Mouse (Mus musculus): ENCODE results near the gene Cenpv. TPM values are rescaled to one million over a fixed set of nuclear protein-coding genes. Genes with fewer than 3 reads are reported as not detected.

Gene Cenpv
- polyA plus RNA-seq, 1 experiment from 2014 or later, result 16.4 TPM

DNA sequence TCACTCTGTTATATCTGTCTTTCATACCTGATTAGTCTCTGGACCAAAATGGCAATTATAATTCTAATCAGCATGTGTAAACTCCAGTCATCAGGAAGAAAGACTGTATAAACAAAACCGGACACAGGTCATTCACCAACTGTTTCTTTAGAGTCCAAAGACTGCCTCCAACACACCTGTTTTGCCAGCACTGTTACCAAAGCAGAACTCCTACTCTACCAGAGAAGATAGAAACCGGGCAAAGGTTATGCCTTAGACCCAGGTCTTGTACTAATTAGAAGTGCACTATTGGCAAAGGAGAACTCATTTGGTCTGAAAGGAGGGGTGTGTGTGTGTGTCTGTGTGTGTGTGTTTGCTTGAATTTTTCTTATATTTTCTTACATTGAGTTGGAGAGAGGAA lies 38.5 kb downstream of the Cenpv start:
- no peak overlapping the region for H3K27ac ChIP-seq (replicated peaks)
- 84% methylated on average over 2 of the region's 2 CpGs for WGBS

DNA sequence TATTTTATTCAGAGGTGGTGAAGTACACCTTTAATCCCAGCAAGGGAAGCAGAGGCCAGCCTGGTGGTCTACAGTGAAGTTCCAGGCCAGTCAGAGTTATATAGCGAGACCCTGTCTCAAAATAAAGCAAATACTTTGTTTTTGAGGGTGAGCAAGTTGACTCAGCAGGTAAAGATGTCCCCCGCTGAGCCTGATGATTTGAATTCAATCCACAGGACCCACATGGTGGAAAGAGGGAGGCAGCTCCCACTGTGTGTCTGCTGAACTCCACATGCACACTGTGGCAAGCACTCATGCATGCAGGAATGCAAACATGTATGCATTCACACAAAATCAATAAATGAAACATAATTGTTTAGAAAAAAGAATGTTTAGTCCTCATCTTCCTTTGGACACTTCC lies 40.3 kb downstream of the Cenpv start:
- no peak overlapping the region for H3K4me3 ChIP-seq
- no peaks in the 10 kb centered on the region for H3K36me3 ChIP-seq
- H3K4me1 ChIP-seq, result peaks cover 24% of the 10 kb centered on the region
- WGBS, result 89% methylated on average over 2 of the region's 2 CpGs
- H3K27me3 ChIP-seq (replicated peaks), result no peaks in the 10 kb centered on the region
- no peak overlapping the region for H3K4me2 ChIP-seq
- H3K27ac ChIP-seq (replicated peaks), result no peak overlapping the region
- H3K9me3 ChIP-seq, result no peaks in the 10 kb centered on the region
- H3K9ac ChIP-seq, result no peak overlapping the region
- ATAC-seq (ENCODE audit: extremely low read depth, insufficient number of reproducible peaks, low FRiP score, low TSS enrichment), result no peak

More for the DNA sequence above, 38.5 kb downstream of the Cenpv start:
- no peak overlapping the region for H3K4me3 ChIP-seq
- H3K4me2 ChIP-seq, result no peak overlapping the region
- peaks cover 11% of the 10 kb centered on the region for H3K4me1 ChIP-seq
- no peaks in the 10 kb centered on the region for H3K27me3 ChIP-seq (replicated peaks)
- no peak for ATAC-seq (ENCODE audit: extremely low read depth, insufficient number of reproducible peaks, low FRiP score, low TSS enrichment)
- no peaks in the 10 kb centered on the region for H3K36me3 ChIP-seq
- H3K9me3 ChIP-seq, result no peaks in the 10 kb centered on the region
- no peak overlapping the region for H3K9ac ChIP-seq

DNA sequence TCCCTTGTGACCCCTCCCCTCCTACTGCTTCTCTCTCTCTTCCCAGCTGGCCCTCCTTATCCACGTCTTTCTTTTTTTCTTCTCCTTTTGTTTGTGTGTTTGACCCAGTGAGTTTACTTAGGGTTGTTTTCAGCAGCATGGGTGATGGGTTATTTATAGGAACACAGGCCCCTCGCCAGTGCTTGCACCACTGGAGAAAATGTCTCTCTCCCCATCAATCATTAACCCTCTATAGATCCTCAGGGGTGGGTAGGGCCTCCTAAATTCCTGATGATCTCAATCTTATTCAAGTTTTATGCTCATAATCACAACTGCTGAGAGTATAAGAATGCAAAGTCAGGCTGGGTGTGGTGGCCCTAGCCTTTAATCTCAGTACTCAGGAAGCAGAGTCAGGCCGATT lies 41.9 kb downstream of the Cenpv start:
- ATAC-seq (ENCODE audit: extremely low read depth, insufficient number of reproducible peaks, low FRiP score, low TSS enrichment), result no peak
- Histone ChIP-seq H3K27me3 (replicated peaks) (no peaks in the 10 kb centered on the region), H3K4me1 (peaks cover 24% of the 10 kb centered on the region), H3K4me2 (no peak overlapping the region), H3K4me3 (no peak overlapping the region), H3K36me3 (no peaks in the 10 kb centered on the region), H3K27ac (replicated peaks) (no peak overlapping the region), H3K9ac (no peak overlapping the region), H3K9me3 (no peaks in the 10 kb centered on the region)
- WGBS, result 47% methylated on average over 3 of the region's 3 CpGs

DNA sequence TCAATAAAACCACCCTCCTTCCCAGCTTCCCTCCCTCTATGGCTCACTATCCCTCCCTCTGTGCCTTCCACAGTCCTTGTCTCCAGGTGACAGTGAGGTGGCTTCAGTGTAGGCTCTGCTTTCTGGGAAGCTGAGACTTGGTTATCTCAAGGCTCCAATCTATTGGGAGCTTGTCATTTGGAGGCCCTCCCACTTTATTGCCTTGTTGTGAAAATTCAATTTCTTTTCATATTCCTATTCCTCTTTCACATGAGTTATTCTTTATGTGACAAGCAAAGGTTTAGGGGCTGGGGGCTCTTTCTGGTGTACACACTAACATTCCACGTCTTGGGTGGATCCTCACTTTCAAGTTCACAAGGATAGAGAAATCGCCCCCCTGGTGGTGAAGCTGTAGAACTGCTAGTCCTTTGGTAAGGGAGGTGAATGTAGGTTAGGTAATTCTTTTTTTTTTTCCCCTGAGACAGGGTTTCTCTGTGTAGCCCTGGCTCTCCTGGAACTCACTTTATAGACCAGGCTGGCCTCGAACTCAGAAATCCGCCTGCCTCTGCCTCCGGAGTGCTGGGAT lies 42.8 kb downstream of the Cenpv start:
- Histone ChIP-seq H3K4me3 (no peak overlapping the region), H3K9ac (no peak overlapping the region), H3K9me3 (no peaks in the 10 kb centered on the region), H3K4me2 (no peak overlapping the region), H3K27ac (replicated peaks) (0 out of 2 replicates have a peak overlapping the region, but pooled peaks have one; percentile 33), H3K27me3 (replicated peaks) (no peaks in the 10 kb centered on the region), H3K4me1 (peaks cover 24% of the 10 kb centered on the region), H3K36me3 (no peaks in the 10 kb centered on the region)
- 43% methylated on average over 5 of the region's 5 CpGs for WGBS
- no peak for ATAC-seq (ENCODE audit: extremely low read depth, insufficient number of reproducible peaks, low FRiP score, low TSS enrichment)

DNA sequence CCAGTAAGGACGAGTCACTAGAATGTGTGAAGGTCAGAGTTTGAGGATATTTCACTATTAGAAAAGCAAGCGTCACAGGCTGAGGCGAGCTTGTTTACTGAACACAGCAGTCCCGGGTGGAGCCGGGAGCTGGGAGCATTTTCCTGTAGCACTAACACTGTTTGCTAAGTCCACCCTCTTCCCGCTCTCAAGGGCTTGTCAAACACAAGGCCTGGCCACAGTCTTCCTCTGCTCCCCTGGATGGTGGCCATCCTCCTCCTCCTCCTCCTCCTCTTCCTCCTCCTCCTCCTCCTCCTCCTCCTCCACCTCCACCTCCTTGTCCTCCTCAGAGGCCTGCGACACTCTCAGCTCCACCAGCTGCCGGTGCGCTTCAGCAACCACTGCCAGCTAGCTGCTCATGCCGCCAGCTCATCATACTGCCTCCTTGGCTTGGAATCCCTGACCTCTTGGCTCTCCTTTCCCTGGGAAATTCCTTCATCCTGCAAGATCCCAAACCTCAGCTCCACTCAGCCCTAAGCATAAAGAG lies 43.7 kb downstream of the Cenpv start:
- no peak overlapping the region for H3K4me3 ChIP-seq
- no peaks in the 10 kb centered on the region for H3K9me3 ChIP-seq
- H3K4me2 ChIP-seq, result peak overlapping the region; percentile 49
- no peak for ATAC-seq (ENCODE audit: extremely low read depth, insufficient number of reproducible peaks, low FRiP score, low TSS enrichment)
- H3K27ac ChIP-seq (replicated peaks), result peak overlapping the region; percentile 80
- H3K9ac ChIP-seq, result peak overlapping the region; percentile 12
- no peaks in the 10 kb centered on the region for H3K27me3 ChIP-seq (replicated peaks)
- peaks cover 24% of the 10 kb centered on the region for H3K4me1 ChIP-seq
- WGBS, result 20% methylated on average over 7 of the region's 10 CpGs
- H3K36me3 ChIP-seq, result no peaks in the 10 kb centered on the region

DNA sequence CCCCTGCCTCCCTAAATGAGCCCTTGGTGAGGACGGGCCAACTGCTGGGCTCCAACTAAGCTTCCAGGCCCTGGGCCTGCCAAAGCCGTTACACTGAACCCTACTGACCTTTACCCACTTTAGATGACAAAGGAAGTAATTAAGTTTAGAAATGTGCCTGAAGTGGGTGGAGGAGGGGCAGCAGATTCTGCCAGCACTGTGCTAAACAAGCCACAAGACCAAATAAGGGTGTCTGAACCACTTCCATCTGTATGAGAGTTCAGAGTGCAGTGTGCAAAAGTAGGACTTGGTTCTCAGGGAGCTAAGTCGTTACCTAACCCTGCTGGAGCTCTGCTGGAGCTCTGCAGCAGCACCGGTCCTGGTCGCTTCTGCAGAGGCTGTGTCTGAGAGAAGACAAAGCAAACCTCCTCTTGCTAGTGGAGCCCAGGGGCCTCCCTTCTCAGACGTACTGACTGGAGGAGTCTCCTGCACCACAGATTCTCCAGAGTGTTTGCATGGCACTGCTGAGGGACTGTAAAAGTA lies 44.2 kb downstream of the Cenpv start:
- WGBS, result 11% methylated on average over 6 of the region's 6 CpGs
- H3K4me3 ChIP-seq, result no peak overlapping the region

DNA sequence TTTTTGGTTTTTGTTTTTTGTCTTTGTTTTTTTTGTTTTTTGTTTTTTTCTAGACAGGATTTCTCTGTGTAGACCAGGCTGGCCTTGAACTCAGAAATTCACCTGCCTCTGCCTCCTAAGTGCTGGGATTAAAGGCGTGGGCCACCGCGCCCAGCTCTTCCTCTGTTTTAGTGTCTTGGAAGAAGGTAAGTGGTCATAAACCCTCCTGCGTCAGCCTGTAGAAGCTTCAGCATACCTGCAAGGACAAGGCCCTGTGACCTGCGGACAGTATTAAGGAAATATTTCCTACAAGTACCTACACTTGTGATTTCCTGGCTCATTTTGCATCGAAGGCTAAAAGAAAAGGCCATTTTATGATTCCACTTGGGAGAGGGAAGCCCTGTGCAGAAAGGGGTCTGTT lies 45.4 kb downstream of the Cenpv start:
- no peak overlapping the region for H3K4me2 ChIP-seq
- peaks cover 24% of the 10 kb centered on the region for H3K4me1 ChIP-seq
- H3K27ac ChIP-seq (replicated peaks), result no peak overlapping the region
- WGBS, result 90% methylated on average over 6 of the region's 6 CpGs
- H3K36me3 ChIP-seq, result no peaks in the 10 kb centered on the region
- ATAC-seq (ENCODE audit: extremely low read depth, insufficient number of reproducible peaks, low FRiP score, low TSS enrichment), result no peak
- H3K9me3 ChIP-seq, result no peaks in the 10 kb centered on the region
- H3K4me3 ChIP-seq, result no peak overlapping the region
- H3K9ac ChIP-seq, result no peak overlapping the region
- H3K27me3 ChIP-seq (replicated peaks), result no peaks in the 10 kb centered on the region

More for the DNA sequence above, 44.2 kb downstream of the Cenpv start:
- Histone ChIP-seq H3K4me2 (peak overlapping the region; percentile 49), H3K27ac (replicated peaks) (peak overlapping the region; percentile 80), H3K36me3 (no peaks in the 10 kb centered on the region), H3K9me3 (no peaks in the 10 kb centered on the region), H3K9ac (peak overlapping the region; percentile 12), H3K27me3 (replicated peaks) (no peaks in the 10 kb centered on the region), H3K4me1 (peaks cover 24% of the 10 kb centered on the region)
- peak; percentile 56; the same call in 1 of the 2 replicates for ATAC-seq (ENCODE audit: extremely low read depth, insufficient number of reproducible peaks, low FRiP score, low TSS enrichment)

DNA sequence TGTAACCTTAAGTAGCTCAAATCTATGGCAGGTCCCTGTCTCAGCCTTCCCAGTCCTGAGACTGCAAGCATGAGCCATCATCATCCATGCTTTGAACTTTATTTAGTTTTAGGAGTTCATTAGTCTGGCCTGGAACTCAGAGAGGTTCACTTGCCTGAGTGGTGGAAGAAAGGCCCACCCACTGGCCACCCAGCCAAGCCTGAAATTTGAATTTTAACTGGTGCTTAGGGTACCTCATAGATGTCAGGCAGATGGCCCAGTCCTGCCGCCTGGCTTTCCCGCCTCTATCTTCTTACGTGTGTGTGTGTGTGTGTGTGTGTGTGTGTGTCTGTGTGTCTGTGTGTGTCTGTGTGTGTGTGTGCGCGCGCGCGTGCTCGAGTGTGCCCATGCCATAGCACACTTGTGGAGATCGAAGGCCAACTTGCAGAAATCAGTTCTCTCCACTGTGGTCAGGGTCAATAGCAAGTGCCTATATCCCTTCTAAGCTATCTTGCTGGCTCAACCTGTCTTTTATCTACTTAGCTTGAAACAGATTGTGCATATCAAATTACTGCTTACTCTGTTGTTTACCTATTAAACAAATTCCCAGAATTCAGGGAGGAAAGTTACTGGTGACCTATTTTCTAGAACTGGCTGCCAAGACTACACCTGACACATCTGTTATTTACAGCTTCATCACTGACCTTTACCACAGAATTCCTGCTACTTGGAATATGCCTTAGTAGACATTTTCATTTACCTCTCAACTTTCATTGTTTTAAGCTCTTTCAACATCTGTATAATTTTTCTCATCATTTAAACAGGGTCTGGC lies 51.3 kb downstream of the Cenpv start:
- Histone ChIP-seq H3K4me3 (no peak overlapping the region), H3K9me3 (no peaks in the 10 kb centered on the region), H3K36me3 (no peaks in the 10 kb centered on the region), H3K27ac (replicated peaks) (no peak overlapping the region), H3K9ac (no peak overlapping the region), H3K4me1 (no peaks in the 10 kb centered on the region), H3K4me2 (no peak overlapping the region), H3K27me3 (replicated peaks) (no peaks in the 10 kb centered on the region)
- ATAC-seq (ENCODE audit: extremely low read depth, insufficient number of reproducible peaks, low FRiP score, low TSS enrichment), result no peak
- 95% methylated on average over 10 of the region's 10 CpGs for WGBS

DNA sequence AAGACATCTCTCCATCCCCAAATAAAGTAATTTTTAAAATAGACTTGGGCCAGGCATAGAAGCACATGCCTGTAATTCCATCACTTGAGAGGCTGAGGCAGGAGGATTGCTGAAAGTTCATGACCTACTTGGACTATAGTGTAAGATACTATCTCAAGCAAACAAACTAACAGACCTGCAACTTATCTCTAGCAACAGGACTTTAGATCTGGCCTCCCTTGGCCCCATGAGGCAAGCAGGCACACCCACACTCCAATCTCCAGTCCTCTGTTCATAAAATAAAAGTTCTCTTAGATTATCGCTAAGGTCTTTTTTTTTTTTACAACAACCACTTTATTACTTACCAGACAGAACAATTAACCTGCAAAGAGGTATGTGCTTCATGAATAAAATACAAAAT lies 52.1 kb downstream of the Cenpv start:
- H3K4me1 ChIP-seq, result no peaks in the 10 kb centered on the region
- no peak overlapping the region for H3K4me2 ChIP-seq
- H3K9me3 ChIP-seq, result no peaks in the 10 kb centered on the region
- H3K27ac ChIP-seq (replicated peaks), result no peak overlapping the region
- no peak overlapping the region for H3K4me3 ChIP-seq
- H3K27me3 ChIP-seq (replicated peaks), result no peaks in the 10 kb centered on the region
- no peak for ATAC-seq (ENCODE audit: extremely low read depth, insufficient number of reproducible peaks, low FRiP score, low TSS enrichment)
- no peaks in the 10 kb centered on the region for H3K36me3 ChIP-seq
- 86% methylated on average over 1 of the region's 1 CpGs for WGBS
- H3K9ac ChIP-seq, result no peak overlapping the region

DNA sequence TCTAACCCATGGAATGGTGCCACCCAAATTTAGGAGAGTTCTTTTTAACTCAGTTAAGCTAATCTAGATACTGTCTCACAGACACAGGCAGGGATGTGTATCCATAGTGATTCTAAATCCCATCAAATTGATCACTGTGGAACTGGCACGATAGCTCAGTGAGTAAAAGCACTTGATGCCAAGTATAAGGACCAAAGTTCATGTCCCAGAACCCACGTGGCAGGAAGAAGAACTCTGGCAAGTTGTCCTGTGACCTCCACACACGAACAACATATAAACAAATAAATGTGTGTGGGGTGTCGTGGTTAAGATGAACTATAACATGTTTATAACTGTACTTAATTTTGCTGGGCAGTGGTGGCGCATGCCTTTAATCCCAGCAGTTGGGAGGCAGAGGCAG lies 59.5 kb downstream of the Cenpv start:
- ATAC-seq (ENCODE audit: extremely low read depth, insufficient number of reproducible peaks, low FRiP score, low TSS enrichment), result no peak
- Histone ChIP-seq H3K27me3 (replicated peaks) (no peaks in the 10 kb centered on the region), H3K4me1 (peaks cover 14% of the 10 kb centered on the region), H3K9ac (no peak overlapping the region), H3K4me3 (no peak overlapping the region), H3K9me3 (no peaks in the 10 kb centered on the region), H3K27ac (replicated peaks) (no peak overlapping the region), H3K4me2 (no peak overlapping the region), H3K36me3 (no peaks in the 10 kb centered on the region)
- 83% methylated on average over 5 of the region's 5 CpGs for WGBS

DNA sequence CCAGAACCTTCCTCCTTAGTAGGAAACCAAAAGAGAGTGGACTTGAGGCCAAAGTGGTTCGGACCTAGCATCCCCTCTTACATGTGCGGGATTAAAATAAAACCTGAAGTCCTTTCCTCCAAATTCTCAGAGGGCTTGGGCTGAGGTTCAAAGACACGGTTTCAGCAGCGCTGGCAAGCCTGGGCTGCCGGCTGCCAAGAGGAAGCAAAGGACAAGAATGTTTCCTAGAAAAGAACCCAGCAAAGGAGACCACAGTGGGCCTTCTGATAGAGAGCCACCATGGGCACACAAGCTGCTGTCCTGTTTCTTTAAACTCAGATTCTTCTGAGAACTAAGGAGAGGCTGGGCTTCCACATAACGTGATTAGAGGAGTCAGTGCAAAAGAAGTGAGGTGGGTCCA lies 60.1 kb downstream of the Cenpv start:
- Histone ChIP-seq H3K4me3 (no peak overlapping the region), H3K9me3 (no peaks in the 10 kb centered on the region), H3K27ac (replicated peaks) (0 out of 2 replicates have a peak overlapping the region, but pooled peaks have one; percentile 21), H3K9ac (no peak overlapping the region), H3K4me1 (peaks cover 14% of the 10 kb centered on the region), H3K27me3 (replicated peaks) (no peaks in the 10 kb centered on the region), H3K4me2 (no peak overlapping the region), H3K36me3 (no peaks in the 10 kb centered on the region)
- 56% methylated on average over 6 of the region's 6 CpGs for WGBS
- no peak for ATAC-seq (ENCODE audit: extremely low read depth, insufficient number of reproducible peaks, low FRiP score, low TSS enrichment)

All from heart, embryonic 13.5 days (tissue).